Mouse (Mus musculus): Measurements from ENCODE around the gene Sh3yl1. TPM values are rescaled to one million over a fixed set of nuclear protein-coding genes. Genes with fewer than 3 reads are reported as not detected.

Gene Sh3yl1
- polyA plus RNA-seq, 1 experiment from 2014 or later = 52.1 TPM

- Histone ChIP-seq H3K4me2 (ENCODE audit: low read depth, low read length) (no peak overlapping the region), H3K4me3 (ENCODE audit: low read depth, low read length) (no peak overlapping the region), H3K36me3 (ENCODE audit: control insufficient read depth, insufficient read depth, low read length) (peaks cover 6% of the 10 kb centered on the region; the same call in 1 of the 2 replicates), H3K9me3 (ENCODE audit: control insufficient read depth, low read length) (no peaks in the 10 kb centered on the region), H3K27me3 (ENCODE audit: control insufficient read depth, insufficient read depth, low read length) (no peaks in the 10 kb centered on the region), H3K4me1 (ENCODE audit: control insufficient read depth, insufficient read depth, low read length) (no peaks in the 10 kb centered on the region), H3K27ac (ENCODE audit: low read depth, low read length) (no peak overlapping the region), H3K9ac (replicated peaks; ENCODE audit: low read depth, low read length) (no peak overlapping the region)
- ATAC-seq (ENCODE audit: low read depth) = no peak
- 94% methylated on average over 6 of the region's 6 CpGs for WGBS
These were observed 16.7 kb downstream of the Sh3yl1 start for GRCm38 (mm10) chr12:30928182-30928581.

DNA sequence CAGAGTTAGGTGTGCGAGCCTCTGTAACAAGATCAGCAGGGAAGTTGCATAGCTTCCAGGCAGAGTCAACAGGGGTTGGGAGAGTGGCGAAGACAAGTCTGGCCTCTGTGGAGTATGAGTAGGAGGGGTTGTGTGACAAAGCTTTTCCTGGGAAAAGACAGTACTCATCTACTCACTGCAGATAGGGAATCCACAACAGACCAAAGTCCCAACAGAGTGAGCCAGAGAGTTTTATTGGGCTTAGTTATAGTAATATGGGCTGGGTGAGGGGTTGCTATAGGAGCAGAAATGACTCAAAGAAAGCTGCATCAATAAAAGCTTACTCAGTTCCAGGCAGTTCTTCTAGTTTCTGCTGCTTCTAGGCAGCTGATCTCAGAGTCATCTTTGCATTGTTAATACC is 21.8 kb downstream of the Sh3yl1 start:
- no peak overlapping the region for H3K9ac ChIP-seq (replicated peaks; ENCODE audit: low read depth, low read length)
- no peaks in the 10 kb centered on the region for H3K9me3 ChIP-seq (ENCODE audit: control insufficient read depth, low read length)
- H3K27me3 ChIP-seq (ENCODE audit: control insufficient read depth, insufficient read depth, low read length) = no peaks in the 10 kb centered on the region
- H3K27ac ChIP-seq (ENCODE audit: low read depth, low read length) = no peak overlapping the region
- ATAC-seq (ENCODE audit: low read depth) = no peak
- H3K4me3 ChIP-seq (ENCODE audit: low read depth, low read length) = no peak overlapping the region
- 0 out of 2 replicates have a peak, but pooled peaks cover under 1% of the 10 kb centered on the region for H3K36me3 ChIP-seq (ENCODE audit: control insufficient read depth, insufficient read depth, low read length)
- no peak overlapping the region for H3K4me2 ChIP-seq (ENCODE audit: low read depth, low read length)
- 81% methylated on average over 2 of the region's 2 CpGs for WGBS
- no peaks in the 10 kb centered on the region for H3K4me1 ChIP-seq (ENCODE audit: control insufficient read depth, insufficient read depth, low read length)

DNA sequence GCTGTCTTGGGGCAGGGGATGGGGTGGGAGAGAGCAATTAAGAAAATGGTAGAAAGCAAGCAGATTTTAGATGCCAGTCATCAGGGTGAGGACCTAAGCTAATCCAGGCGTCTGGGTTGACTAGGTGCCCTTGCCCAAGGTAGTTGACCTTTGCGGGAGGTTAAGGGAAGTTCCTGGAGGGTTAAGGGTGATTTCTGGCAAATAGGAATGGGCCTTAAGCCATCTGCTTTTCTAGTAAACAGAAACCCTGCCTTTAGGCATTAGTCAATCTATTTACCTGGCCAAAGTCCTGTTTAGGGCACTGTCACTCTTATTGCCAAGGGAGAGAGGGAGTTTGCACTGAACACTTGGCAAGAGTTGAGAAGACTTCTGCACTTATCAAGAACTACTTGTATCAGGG is 25.4 kb downstream of the Sh3yl1 start:
- no peaks in the 10 kb centered on the region for H3K27me3 ChIP-seq (ENCODE audit: control insufficient read depth, insufficient read depth, low read length)
- 0 out of 2 replicates have a peak, but pooled peaks cover 4% of the 10 kb centered on the region for H3K36me3 ChIP-seq (ENCODE audit: control insufficient read depth, insufficient read depth, low read length)
- no peak overlapping the region for H3K27ac ChIP-seq (ENCODE audit: low read depth, low read length)
- no peak for ATAC-seq (ENCODE audit: low read depth)
- H3K9ac ChIP-seq (replicated peaks; ENCODE audit: low read depth, low read length) = no peak overlapping the region
- 83% methylated on average over 2 of the region's 2 CpGs for WGBS
- H3K4me3 ChIP-seq (ENCODE audit: low read depth, low read length) = no peak overlapping the region
- H3K4me1 ChIP-seq (ENCODE audit: control insufficient read depth, insufficient read depth, low read length) = no peaks in the 10 kb centered on the region
- no peak overlapping the region for H3K4me2 ChIP-seq (ENCODE audit: low read depth, low read length)
- no peaks in the 10 kb centered on the region for H3K9me3 ChIP-seq (ENCODE audit: control insufficient read depth, low read length)

DNA sequence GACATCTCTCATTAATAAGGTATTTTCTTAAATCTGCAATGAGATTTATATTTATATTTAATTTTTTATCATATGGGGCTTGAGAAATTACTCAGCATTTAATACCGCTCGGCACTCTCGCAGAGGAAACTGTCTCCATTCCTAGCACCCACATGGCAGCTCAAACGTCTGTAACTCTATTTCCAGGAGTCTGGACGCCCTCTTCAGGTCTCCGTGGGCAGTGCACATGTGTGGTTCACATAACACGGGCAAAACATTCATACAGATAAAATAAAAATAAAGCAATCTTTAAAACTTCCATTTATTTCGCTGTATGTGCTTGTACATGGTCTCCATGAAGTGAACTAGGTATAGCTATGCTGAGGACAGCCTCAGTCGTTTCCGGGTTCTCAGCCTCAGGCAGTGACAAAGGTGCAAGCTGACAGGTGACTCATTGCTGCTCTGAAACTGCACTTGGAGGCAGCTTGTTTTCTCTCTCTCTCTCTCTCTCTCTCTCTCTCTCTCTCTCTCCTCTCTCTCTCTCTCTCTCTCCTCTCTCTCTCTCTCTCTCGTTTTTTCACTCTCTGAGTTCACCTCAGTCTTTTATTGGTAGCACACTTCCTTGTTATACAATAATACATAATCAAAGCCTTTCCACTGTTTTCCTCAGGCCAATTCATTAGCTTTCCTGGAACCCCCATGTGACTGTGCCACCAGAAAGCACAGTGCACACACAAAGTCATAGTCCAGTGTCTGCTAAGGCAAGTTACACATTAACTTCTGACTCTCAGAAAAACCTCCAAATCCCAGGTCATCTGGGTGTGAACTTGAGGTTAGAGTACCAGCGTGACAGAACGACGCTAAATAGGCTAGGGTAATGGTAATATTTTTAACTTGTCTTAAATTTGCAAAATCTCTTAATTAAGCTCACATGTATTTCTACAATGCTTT is 31.9 kb downstream of the Sh3yl1 start:
- no peak overlapping the region for H3K4me3 ChIP-seq (ENCODE audit: low read depth, low read length)
- no peaks in the 10 kb centered on the region for H3K27me3 ChIP-seq (ENCODE audit: control insufficient read depth, insufficient read depth, low read length)
- ATAC-seq (ENCODE audit: low read depth) = no peak
- no peak overlapping the region for H3K9ac ChIP-seq (replicated peaks; ENCODE audit: low read depth, low read length)
- no peaks in the 10 kb centered on the region for H3K9me3 ChIP-seq (ENCODE audit: control insufficient read depth, low read length)
- H3K4me1 ChIP-seq (ENCODE audit: control insufficient read depth, insufficient read depth, low read length) = no peaks in the 10 kb centered on the region
- peaks cover 12% of the 10 kb centered on the region; the same call in 1 of the 2 replicates for H3K36me3 ChIP-seq (ENCODE audit: control insufficient read depth, insufficient read depth, low read length)
- whole genome bisulfite sequencing = 85% methylated on average over 14 of the region's 14 CpGs
- H3K4me2 ChIP-seq (ENCODE audit: low read depth, low read length) = no peak overlapping the region
- no peak overlapping the region for H3K27ac ChIP-seq (ENCODE audit: low read depth, low read length)

GRCm38 (mm10) chr12:30944197-30944596 is 32.7 kb downstream of the Sh3yl1 start:
- Histone ChIP-seq H3K27ac (ENCODE audit: low read depth, low read length) (no peak overlapping the region), H3K4me3 (ENCODE audit: low read depth, low read length) (no peak overlapping the region), H3K9me3 (ENCODE audit: control insufficient read depth, low read length) (no peaks in the 10 kb centered on the region), H3K4me2 (ENCODE audit: low read depth, low read length) (no peak overlapping the region), H3K36me3 (ENCODE audit: control insufficient read depth, insufficient read depth, low read length) (peaks cover 12% of the 10 kb centered on the region; the same call in 1 of the 2 replicates), H3K27me3 (ENCODE audit: control insufficient read depth, insufficient read depth, low read length) (no peaks in the 10 kb centered on the region), H3K9ac (replicated peaks; ENCODE audit: low read depth, low read length) (no peak overlapping the region), H3K4me1 (ENCODE audit: control insufficient read depth, insufficient read depth, low read length) (no peaks in the 10 kb centered on the region)
- ATAC-seq (ENCODE audit: low read depth) = no peak
- 41% methylated on average over 3 of the region's 3 CpGs for WGBS

GRCm38 (mm10) chr12:30970700-30971099 is 59.2 kb downstream of the Sh3yl1 start:
- Histone ChIP-seq H3K27me3 (ENCODE audit: control insufficient read depth, insufficient read depth, low read length) (no peaks in the 10 kb centered on the region), H3K4me3 (ENCODE audit: low read depth, low read length) (no peak overlapping the region), H3K9me3 (ENCODE audit: control insufficient read depth, low read length) (no peaks in the 10 kb centered on the region; the same call in 1 of the 2 replicates), H3K4me1 (ENCODE audit: control insufficient read depth, insufficient read depth, low read length) (no peaks in the 10 kb centered on the region), H3K36me3 (ENCODE audit: control insufficient read depth, insufficient read depth, low read length) (no peaks in the 10 kb centered on the region), H3K27ac (ENCODE audit: low read depth, low read length) (no peak overlapping the region), H3K4me2 (ENCODE audit: low read depth, low read length) (no peak overlapping the region), H3K9ac (replicated peaks; ENCODE audit: low read depth, low read length) (no peak overlapping the region)
- 92% methylated on average over 2 of the region's 2 CpGs for WGBS
- no peak for ATAC-seq (ENCODE audit: low read depth)

DNA sequence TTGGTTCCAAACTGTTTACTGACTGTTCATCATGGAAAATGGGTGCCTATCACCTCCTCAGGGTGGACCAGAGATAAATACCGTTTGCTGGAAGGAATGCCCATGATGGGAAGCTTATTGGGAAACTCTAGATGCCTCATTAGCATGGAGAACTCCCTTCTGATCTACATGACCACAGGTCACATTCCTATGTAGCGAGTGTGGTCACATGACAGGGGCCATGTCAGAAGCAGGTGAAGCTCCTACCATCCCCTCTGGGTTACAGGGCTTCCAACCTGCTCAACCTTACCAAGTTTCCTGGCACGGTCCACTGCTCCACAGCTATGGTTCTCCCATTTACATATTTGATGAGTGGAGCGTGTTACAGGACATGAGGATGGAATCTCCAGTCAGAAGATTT is 92.3 kb downstream of the Sh3yl1 start:
- Histone ChIP-seq H3K27ac (ENCODE audit: low read depth, low read length) (no peak overlapping the region), H3K4me1 (ENCODE audit: control insufficient read depth, insufficient read depth, low read length) (no peaks in the 10 kb centered on the region), H3K36me3 (ENCODE audit: control insufficient read depth, insufficient read depth, low read length) (no peaks in the 10 kb centered on the region), H3K4me3 (ENCODE audit: low read depth, low read length) (no peak overlapping the region), H3K9ac (replicated peaks; ENCODE audit: low read depth, low read length) (no peak overlapping the region), H3K4me2 (ENCODE audit: low read depth, low read length) (no peak overlapping the region), H3K9me3 (ENCODE audit: control insufficient read depth, low read length) (no peaks in the 10 kb centered on the region), H3K27me3 (ENCODE audit: control insufficient read depth, insufficient read depth, low read length) (no peaks in the 10 kb centered on the region)
- 89% methylated on average over 4 of the region's 4 CpGs for WGBS
- no peak for ATAC-seq (ENCODE audit: low read depth)

- H3K4me2 ChIP-seq (ENCODE audit: low read depth, low read length) = no peak overlapping the region
- H3K36me3 ChIP-seq (ENCODE audit: control insufficient read depth, insufficient read depth, low read length) = no peaks in the 10 kb centered on the region
- no peaks in the 10 kb centered on the region for H3K9me3 ChIP-seq (ENCODE audit: control insufficient read depth, low read length)
- peak; percentile 75; the same call in 1 of the 2 replicates for ATAC-seq (ENCODE audit: low read depth)
- whole genome bisulfite sequencing = 27% methylated on average over 3 of the region's 3 CpGs
- no peaks in the 10 kb centered on the region for H3K4me1 ChIP-seq (ENCODE audit: control insufficient read depth, insufficient read depth, low read length)
- no peak overlapping the region for H3K27ac ChIP-seq (ENCODE audit: low read depth, low read length)
- no peak overlapping the region for H3K9ac ChIP-seq (replicated peaks; ENCODE audit: low read depth, low read length)
- no peaks in the 10 kb centered on the region for H3K27me3 ChIP-seq (ENCODE audit: control insufficient read depth, insufficient read depth, low read length)
- no peak overlapping the region for H3K4me3 ChIP-seq (ENCODE audit: low read depth, low read length)
These were observed 93.5 kb downstream of the Sh3yl1 start for GRCm38 (mm10) chr12:31005010-31005409.

- Histone ChIP-seq H3K36me3 (ENCODE audit: control insufficient read depth, insufficient read depth, low read length) (no peaks in the 10 kb centered on the region), H3K4me3 (ENCODE audit: low read depth, low read length) (no peak overlapping the region), H3K4me1 (ENCODE audit: control insufficient read depth, insufficient read depth, low read length) (no peaks in the 10 kb centered on the region), H3K27me3 (ENCODE audit: control insufficient read depth, insufficient read depth, low read length) (no peaks in the 10 kb centered on the region), H3K9ac (replicated peaks; ENCODE audit: low read depth, low read length) (no peak overlapping the region), H3K4me2 (ENCODE audit: low read depth, low read length) (no peak overlapping the region), H3K9me3 (ENCODE audit: control insufficient read depth, low read length) (no peaks in the 10 kb centered on the region), H3K27ac (ENCODE audit: low read depth, low read length) (no peak overlapping the region)
- ATAC-seq (ENCODE audit: low read depth) = no peak
- 28% methylated on average over 6 of the region's 6 CpGs for WGBS
These were observed 96.7 kb downstream of the Sh3yl1 start for GRCm38 (mm10) chr12:31008171-31008570.

All from neural tube, embryonic 14.5 days (tissue).